Mouse (Mus musculus): Measurements from ENCODE around the gene Prkce. TPM values are rescaled to one million over a fixed set of nuclear protein-coding genes. Genes with fewer than 3 reads are reported as not detected.
A peak's percentile ranks its signal among the peaks of the same experiment; 100 is the strongest.

Prkce gene
- polyA plus RNA-seq (2011; ENCODE audit: insufficient read depth, insufficient read length, low replicate concordance, missing spikeins) = 3.5 and 4.8 TPM in 2 replicates

- Histone ChIP-seq H3K27ac (ENCODE audit: control insufficient read depth, insufficient read depth, low read depth, low read length, poor library complexity) (peak within 1 kb of the TSS; percentile 90), H3K4me1 (ENCODE audit: control insufficient read depth, insufficient read depth, low read length) (peaks cover 2% of the 10 kb centered on the region), H3K4me3 (replicated peaks; ENCODE audit: control insufficient read depth, low read depth, low read length) (peak within 1 kb of the TSS; percentile 82)
- 1% methylated on average over 113 of the region's 115 CpGs for WGBS
- TF ChIP-seq POLR2A (IDR thresholded peaks at IDR 0.05; ENCODE audit: borderline replicate concordance, control insufficient read depth, low read depth, low read length) = peak; percentile 70
- 0 out of 2 replicates have a peak, but pooled peaks have one; percentile 9 for TF ChIP-seq CTCF (IDR thresholded peaks at IDR 0.05; ENCODE audit: control insufficient read depth, insufficient read depth, low read length)
Observed at GRCm38 (mm10) chr17:86167320-86168230, at the start of gene Prkce. Gene Prkce (plus strand): TSS chr17:86167785.

DNA sequence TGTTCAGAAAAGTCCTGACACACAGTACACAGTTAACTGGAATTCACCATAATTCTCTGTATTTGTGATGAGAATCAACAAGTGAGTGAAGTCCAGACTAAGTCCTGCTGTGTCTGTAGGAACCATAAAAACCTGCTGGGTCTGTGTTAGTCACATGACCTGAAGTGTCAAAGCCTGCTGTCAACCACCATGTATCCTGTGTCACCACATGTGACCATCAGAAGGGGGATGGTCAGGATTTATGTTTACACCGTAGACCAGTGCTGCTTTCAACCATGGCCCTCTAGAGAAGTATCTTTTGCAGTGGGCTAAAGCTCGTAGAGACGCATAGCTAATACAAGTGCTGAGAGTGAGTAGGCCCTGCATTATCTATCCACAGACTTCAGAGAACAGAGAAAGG, 44.4 kb upstream of the Prkce start:
- WGBS = 88% methylated on average over 3 of the region's 3 CpGs
- H3K4me3 ChIP-seq (replicated peaks; ENCODE audit: control insufficient read depth, low read depth, low read length) = no peak overlapping the region
- H3K4me1 ChIP-seq (ENCODE audit: control insufficient read depth, insufficient read depth, low read length) = no peaks in the 10 kb centered on the region
- TF ChIP-seq POLR2A (IDR thresholded peaks at IDR 0.05; ENCODE audit: borderline replicate concordance, control insufficient read depth, low read depth, low read length) (no peak), CTCF (IDR thresholded peaks at IDR 0.05; ENCODE audit: control insufficient read depth, insufficient read depth, low read length) (no peak)
- no peak overlapping the region for H3K27ac ChIP-seq (ENCODE audit: control insufficient read depth, insufficient read depth, low read depth, low read length, poor library complexity)

DNA sequence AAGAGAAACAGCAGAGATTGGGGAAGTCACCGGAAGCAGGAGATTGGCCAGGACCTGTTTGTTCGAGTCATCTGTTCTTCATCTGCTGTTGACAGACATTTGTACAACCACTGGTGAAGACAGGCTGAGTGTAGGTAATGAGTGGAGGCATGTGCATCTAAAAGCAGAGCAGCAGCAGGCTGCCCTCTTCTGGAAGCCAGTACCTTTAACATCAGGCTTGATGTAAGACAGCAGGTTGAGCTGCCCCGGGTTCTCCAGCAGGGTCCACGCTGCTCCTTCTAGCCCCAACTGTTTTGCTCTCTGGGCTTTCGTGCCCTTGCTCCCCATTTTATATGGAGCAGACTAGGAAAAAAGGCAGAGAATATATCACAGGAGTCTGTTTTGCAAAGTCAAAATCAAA, 41.7 kb upstream of the Prkce start:
- 84% methylated on average over 5 of the region's 5 CpGs for WGBS

GRCm38 (mm10) chr17:86128198-86128597, 39.4 kb upstream of the Prkce start:
- WGBS = 63% methylated on average over 5 of the region's 5 CpGs
- TF ChIP-seq CTCF (IDR thresholded peaks at IDR 0.05; ENCODE audit: control insufficient read depth, insufficient read depth, low read length) = no peak
- no peak for TF ChIP-seq POLR2A (IDR thresholded peaks at IDR 0.05; ENCODE audit: borderline replicate concordance, control insufficient read depth, low read depth, low read length)
- H3K27ac ChIP-seq (ENCODE audit: control insufficient read depth, insufficient read depth, low read depth, low read length, poor library complexity) = no peak overlapping the region
- no peaks in the 10 kb centered on the region for H3K4me1 ChIP-seq (ENCODE audit: control insufficient read depth, insufficient read depth, low read length)
- H3K4me3 ChIP-seq (replicated peaks; ENCODE audit: control insufficient read depth, low read depth, low read length) = no peak overlapping the region

More for the DNA sequence above, 41.7 kb upstream of the Prkce start:
- H3K4me1 ChIP-seq (ENCODE audit: control insufficient read depth, insufficient read depth, low read length) = no peaks in the 10 kb centered on the region
- no peak overlapping the region for H3K27ac ChIP-seq (ENCODE audit: control insufficient read depth, insufficient read depth, low read depth, low read length, poor library complexity)
- TF ChIP-seq CTCF (IDR thresholded peaks at IDR 0.05; ENCODE audit: control insufficient read depth, insufficient read depth, low read length) = no peak
- TF ChIP-seq POLR2A (IDR thresholded peaks at IDR 0.05; ENCODE audit: borderline replicate concordance, control insufficient read depth, low read depth, low read length) = no peak
- H3K4me3 ChIP-seq (replicated peaks; ENCODE audit: control insufficient read depth, low read depth, low read length) = no peak overlapping the region

- no peak for TF ChIP-seq POLR2A (IDR thresholded peaks at IDR 0.05; ENCODE audit: borderline replicate concordance, control insufficient read depth, low read depth, low read length)
- TF ChIP-seq CTCF (IDR thresholded peaks at IDR 0.05; ENCODE audit: control insufficient read depth, insufficient read depth, low read length) = no peak
- WGBS = 71% methylated on average over 5 of the region's 5 CpGs
- H3K4me3 ChIP-seq (replicated peaks; ENCODE audit: control insufficient read depth, low read depth, low read length) = no peak overlapping the region
Observed at GRCm38 (mm10) chr17:86132534-86132933, 35.1 kb upstream of the Prkce start.

DNA sequence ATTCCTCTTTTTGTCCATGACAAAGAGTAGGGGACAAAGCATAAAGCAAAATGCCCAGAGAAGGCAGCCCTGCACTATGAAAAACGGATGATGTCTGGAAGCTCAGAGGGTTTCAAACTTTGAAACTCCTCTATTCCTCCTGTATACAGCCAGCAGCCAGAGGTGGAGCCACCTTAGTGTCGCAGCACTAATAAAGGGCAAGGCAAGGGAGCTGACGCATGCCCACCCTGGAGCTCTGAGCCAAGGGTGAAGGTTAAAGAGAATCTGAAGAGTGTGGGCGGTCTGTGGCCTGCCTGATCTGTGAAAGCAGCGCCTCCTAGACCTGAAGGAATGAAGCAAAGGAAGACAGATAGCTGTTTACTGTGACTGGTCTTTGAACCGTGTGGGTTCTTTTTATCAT, 33.1 kb upstream of the Prkce start:
- WGBS = 86% methylated on average over 6 of the region's 6 CpGs
- TF ChIP-seq CTCF (IDR thresholded peaks at IDR 0.05; ENCODE audit: control insufficient read depth, insufficient read depth, low read length) (no peak), POLR2A (IDR thresholded peaks at IDR 0.05; ENCODE audit: borderline replicate concordance, control insufficient read depth, low read depth, low read length) (no peak)
- Histone ChIP-seq H3K4me1 (ENCODE audit: control insufficient read depth, insufficient read depth, low read length) (no peaks in the 10 kb centered on the region), H3K27ac (ENCODE audit: control insufficient read depth, insufficient read depth, low read depth, low read length, poor library complexity) (no peak overlapping the region), H3K4me3 (replicated peaks; ENCODE audit: control insufficient read depth, low read depth, low read length) (no peak overlapping the region)

More at GRCm38 (mm10) chr17:86132534-86132933, 35.1 kb upstream of the Prkce start:
- Histone ChIP-seq H3K4me1 (ENCODE audit: control insufficient read depth, insufficient read depth, low read length) (no peaks in the 10 kb centered on the region), H3K27ac (ENCODE audit: control insufficient read depth, insufficient read depth, low read depth, low read length, poor library complexity) (no peak overlapping the region)

- Histone ChIP-seq H3K4me3 (replicated peaks; ENCODE audit: control insufficient read depth, low read depth, low read length) (no peak overlapping the region), H3K4me1 (ENCODE audit: control insufficient read depth, insufficient read depth, low read length) (no peaks in the 10 kb centered on the region), H3K27ac (ENCODE audit: control insufficient read depth, insufficient read depth, low read depth, low read length, poor library complexity) (no peak overlapping the region)
- TF ChIP-seq POLR2A (IDR thresholded peaks at IDR 0.05; ENCODE audit: borderline replicate concordance, control insufficient read depth, low read depth, low read length) (no peak), CTCF (IDR thresholded peaks at IDR 0.05; ENCODE audit: control insufficient read depth, insufficient read depth, low read length) (peak; percentile 9; the same call in 1 of the 2 replicates)
- WGBS = 86% methylated on average over 10 of the region's 10 CpGs
Observed at GRCm38 (mm10) chr17:86135835-86136234, 31.8 kb upstream of the Prkce start.

DNA sequence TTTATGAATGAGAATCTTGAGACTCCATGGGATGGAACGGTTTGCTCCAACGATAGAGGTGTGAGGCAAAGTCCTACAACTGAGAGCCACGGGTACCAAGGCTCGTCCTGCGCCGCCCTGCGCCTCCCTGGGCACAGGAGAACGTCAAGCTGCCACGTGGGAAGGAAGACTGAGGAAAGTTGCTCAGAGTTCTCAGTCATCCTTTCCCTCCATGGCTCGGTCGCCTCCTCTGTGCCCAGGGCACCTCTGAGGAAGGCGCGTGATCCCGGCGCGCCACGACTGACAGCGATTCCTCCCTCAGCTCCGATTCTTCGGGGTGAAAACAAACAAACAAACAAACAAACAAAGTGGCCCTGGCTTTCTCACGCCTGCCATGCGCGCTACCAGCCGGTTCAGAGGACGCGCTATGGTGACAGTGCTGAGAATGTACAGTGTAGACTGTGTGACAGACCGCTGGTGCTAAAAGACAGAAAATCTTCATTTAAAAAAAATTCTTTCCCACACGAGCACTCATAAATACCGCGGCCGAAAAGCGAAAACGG, 23.0 kb upstream of the Prkce start:
- WGBS = under 1% methylated on average over 33 of the region's 33 CpGs
- Histone ChIP-seq H3K4me1 (ENCODE audit: control insufficient read depth, insufficient read depth, low read length) (no peaks in the 10 kb centered on the region; the same call in 1 of the 2 replicates), H3K4me3 (replicated peaks; ENCODE audit: control insufficient read depth, low read depth, low read length) (peak overlapping the region; percentile 99), H3K27ac (ENCODE audit: control insufficient read depth, insufficient read depth, low read depth, low read length, poor library complexity) (peak overlapping the region; percentile 62)
- no peak for TF ChIP-seq POLR2A (IDR thresholded peaks at IDR 0.05; ENCODE audit: borderline replicate concordance, control insufficient read depth, low read depth, low read length)
- no peak for TF ChIP-seq CTCF (IDR thresholded peaks at IDR 0.05; ENCODE audit: control insufficient read depth, insufficient read depth, low read length)

Data from bone marrow, adult 2 months (tissue).